Mouse (Mus musculus) A20 (cell line): ENCODE data around the gene Tlr9.

Experiments used
- DNase-seq: peaks from one replicate; pipeline ENCODE4 v3.0.0-alpha.2; 2011; ENCODE audit warnings: low read depth, low spot score

The Tlr9 gene

GRCm38 (mm10) chr9:106266936-106267657 is 44.7 kb downstream of the Tlr9 start:
- no peak for DNase-seq

- DNase-seq = peak; percentile 10
Measured at GRCm38 (mm10) chr9:106268421-106268820, 46.0 kb downstream of the Tlr9 start.

- DNase-seq = no peak
Measured at GRCm38 (mm10) chr9:106269076-106269788, 46.8 kb downstream of the Tlr9 start.

- DNase-seq = no peak
Measured at GRCm38 (mm10) chr9:106269879-106270278, 47.5 kb downstream of the Tlr9 start.

GRCm38 (mm10) chr9:106270656-106271055 is 48.3 kb downstream of the Tlr9 start:
- DNase-seq = no peak

GRCm38 (mm10) chr9:106272288-106272687 is 49.9 kb downstream of the Tlr9 start:
- no peak for DNase-seq

GRCm38 (mm10) chr9:106273276-106273675 is 50.9 kb downstream of the Tlr9 start:
- DNase-seq = no peak

- no peak for DNase-seq
Measured at GRCm38 (mm10) chr9:106273791-106274190, 51.4 kb downstream of the Tlr9 start.

- no peak for DNase-seq
Measured at GRCm38 (mm10) chr9:106274652-106275180, 52.3 kb downstream of the Tlr9 start.

GRCm38 (mm10) chr9:106275806-106276205 is 53.4 kb downstream of the Tlr9 start:
- no peak for DNase-seq
